Mouse (Mus musculus): ENCODE data around the gene Hist1h2bc. TPM values are rescaled to one million over a fixed set of nuclear protein-coding genes. Genes with fewer than 3 reads are reported as not detected.
"Not testable (repeated sequence)": the region's sequence is repeated elsewhere in the genome, so short reads cannot be mapped to it uniquely, and the experiment has no call there.

Hist1h2bc gene
- total and polyA plus RNA-seq, 3 experiments, result 143 to 308 (median 210) TPM

- DNase-seq, result no peak
These were observed 15.8 kb downstream of the Hist1h2bc start for GRCm38 (mm10) chr13:23699767-23700166.

DNA sequence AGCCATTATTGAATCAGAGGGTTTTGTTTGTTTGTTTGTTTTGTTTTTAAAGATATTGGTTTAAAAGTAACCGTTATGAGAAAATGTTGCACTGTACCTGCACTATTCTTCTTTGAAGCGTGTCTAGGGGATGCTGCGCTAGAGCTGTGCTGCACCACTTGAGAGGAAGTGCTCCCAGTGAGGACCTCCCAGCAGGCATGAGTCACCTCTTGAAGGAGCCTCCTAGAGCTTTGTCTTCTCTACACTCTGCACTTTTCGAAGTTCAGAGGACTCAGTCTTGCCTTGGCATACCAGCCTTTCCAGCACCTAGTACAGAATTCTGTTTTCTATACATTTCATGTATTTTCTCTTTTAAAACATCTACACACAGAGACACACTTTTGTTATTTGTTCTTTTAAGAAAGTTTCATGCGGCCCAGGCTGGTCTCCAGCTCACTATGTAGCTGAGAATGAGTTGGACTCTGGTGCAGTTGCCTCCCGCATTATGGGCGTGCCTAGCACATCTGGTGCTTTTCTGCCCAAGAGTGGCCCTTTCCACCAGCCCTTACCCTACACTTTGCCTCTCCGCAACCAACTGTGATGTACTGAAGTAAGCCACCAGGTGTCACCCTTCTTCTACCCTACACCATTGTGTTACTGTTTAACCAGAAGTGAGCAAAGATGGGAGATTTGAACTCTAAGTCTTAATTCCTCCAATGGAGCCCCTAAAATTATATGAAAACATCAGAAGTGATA lies 17.0 kb downstream of the Hist1h2bc start:
- peak; percentile 81 for DNase-seq

DNA sequence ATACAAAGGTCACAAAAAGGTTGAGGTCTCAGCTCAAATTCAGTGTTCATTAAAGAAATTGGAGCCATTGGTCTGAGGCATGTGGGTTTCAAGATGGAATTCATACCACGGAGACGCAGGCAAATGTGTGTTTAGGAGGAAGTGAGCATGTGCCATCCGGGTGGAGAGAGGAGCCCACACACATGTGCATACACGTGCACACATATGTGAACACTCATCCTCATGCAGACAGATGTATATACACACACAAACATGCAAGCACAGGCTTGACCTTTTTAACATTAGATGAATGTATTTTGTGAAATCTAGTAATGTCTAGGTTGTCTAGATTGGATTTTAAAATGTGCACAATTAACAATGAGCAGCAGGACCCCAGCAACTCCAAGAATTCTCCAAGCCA lies 18.2 kb downstream of the Hist1h2bc start:
- DNase-seq, result no peak

DNA sequence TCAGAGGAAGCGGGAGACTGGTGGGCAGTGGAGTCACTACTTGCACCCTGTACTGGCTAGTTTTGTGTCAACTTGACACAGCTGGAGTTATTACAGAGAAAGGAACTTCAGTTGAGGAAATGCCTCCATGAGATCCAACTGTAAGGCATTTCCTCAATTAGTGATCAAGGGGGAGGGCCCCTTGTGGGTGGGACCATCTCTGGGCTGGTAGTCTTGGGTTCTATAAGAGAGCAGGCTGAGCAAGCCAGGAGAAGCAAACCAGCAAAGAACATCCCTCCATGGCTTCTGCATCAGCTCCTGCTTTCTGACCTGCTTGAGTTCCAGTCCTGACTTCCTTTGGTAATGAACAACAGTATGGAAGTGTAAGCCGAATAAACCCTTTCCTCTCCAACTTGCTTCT lies 18.8 kb downstream of the Hist1h2bc start:
- DNase-seq, result not testable (repeated sequence)

GRCm38 (mm10) chr13:23705751-23706356 lies 21.9 kb downstream of the Hist1h2bc start:
- DNase-seq, result no peak

- DNase-seq, result no peak
These were observed 22.8 kb downstream of the Hist1h2bc start for GRCm38 (mm10) chr13:23706771-23707170.

DNA sequence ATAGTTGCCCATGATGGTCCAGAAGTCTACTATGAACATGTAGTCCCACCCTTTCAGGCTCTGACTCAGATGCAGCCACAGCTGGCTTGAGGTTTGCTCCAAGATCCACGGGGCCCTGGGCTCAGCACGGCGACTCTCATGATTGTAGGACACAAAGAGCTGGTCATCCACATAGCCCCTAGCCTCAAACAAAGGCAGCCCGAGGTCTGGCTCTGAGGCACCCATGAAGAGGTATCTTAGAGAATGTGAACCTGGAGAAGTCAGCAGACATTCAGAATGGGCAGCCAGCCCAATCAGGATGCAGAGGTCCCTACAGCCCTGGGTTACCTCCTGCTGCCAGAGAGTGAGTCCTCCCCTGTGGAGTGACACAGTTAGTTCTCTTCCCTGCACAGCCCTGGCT lies 24.0 kb downstream of the Hist1h2bc start:
- no peak for DNase-seq

GRCm38 (mm10) chr13:23708654-23709053 lies 24.7 kb downstream of the Hist1h2bc start:
- DNase-seq, result no peak

DNA sequence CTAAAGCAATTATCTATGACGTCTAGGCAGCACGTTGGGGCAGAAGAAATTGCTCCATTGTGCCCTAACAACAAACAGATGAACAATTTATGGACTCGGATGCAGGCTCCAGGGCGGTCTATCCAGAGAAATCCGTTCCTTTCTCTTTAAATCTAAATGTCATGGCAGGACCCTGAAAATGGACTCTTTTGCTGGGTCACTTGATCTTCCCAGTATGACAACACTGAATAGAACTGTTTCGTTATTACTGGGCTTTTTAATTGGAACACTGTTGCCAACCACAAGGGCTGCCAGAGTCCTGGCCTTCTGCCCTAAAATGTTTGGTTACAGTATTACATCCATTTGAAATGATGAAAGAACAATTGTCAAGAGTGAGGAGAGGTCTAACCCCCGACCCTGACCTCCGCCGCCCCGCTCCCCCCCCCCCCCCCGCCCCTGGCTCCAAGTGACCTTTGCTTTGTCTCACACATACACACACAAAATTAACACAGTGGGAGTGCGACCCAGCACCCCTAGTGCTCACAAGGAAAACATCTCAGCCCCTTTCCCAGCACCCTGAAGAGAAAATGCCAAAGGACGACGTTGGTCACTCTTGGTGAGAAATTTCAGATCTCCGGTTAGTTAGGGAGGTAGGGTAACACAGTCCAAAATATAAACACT lies 25.8 kb downstream of the Hist1h2bc start:
- peak; percentile 47 for DNase-seq

DNA sequence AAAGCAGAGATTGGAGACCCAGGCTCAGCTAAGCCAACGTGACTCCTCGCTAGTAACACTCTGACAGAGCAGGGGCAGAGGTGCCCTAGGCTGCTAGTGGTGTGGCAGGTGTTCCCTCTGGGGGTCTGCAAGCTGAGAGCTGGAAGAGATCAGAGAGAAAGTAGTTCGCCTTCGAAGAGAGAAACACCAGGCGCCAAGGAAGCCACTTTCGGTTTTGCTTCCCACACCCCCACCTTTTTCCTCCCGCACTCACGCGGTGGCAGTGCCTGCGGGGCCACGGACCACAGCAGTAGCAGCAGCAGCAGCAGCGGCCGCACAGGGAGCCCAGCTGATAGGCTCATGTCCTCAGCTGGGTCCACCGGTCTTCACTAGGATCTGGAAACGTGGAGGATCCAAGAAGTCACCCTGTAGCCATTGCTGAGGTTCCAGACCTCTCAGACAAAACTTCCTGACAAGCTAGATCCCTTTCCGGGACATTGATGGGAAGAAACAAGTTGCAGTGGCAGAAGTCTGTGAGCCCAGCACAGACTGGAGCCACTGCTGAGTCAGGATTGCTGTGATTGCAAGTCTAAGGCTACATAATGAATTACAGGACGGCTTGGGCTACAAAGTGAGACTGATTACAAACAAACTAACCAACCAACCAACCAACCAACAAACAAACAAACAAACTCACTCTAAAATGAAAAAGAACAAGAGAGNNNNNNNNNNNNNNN lies 26.5 kb downstream of the Hist1h2bc start, which contains the start of gene Hfe:
Hfe (minus strand) TSS at position 481 of the 716 bp plus-strand sequence.
- peak; percentile 83 for DNase-seq

DNA sequence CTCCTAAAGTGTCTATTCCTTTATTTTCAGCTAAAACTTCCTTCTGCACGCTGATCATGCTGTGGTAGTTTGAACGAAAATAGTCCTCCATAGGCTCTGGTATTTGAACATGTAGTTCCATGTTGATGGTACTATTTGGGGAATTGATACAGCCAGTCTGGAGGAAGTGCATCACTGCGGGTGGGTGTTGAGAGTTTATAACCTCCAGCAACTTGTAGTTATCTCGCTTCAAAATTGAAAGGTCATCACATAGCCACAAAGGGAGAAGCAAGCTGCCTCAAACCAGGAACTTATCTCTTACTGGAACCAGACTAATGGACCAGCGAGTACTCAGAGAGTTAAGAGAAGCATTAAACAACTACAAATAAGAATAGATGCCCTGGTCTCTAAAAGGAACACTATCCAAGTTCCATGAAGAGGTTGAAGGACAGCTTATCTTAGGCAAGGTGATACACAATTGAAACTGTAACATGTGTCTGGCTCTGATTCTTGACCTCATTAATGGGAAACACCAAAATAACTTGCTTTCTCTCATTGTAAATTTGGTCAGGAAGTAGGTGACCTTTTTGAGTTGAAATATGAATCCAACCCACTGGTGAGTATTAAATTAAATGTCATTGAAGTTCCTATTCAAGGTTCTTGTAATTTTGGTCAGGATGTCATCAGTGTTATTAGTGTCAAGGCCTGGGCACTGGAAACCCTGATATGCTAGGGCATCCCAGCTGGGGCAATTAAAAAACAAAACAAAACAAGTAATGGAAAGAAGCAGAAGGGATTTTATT lies 32.5 kb downstream of the Hist1h2bc start:
- no peak for DNase-seq

GRCm38 (mm10) chr13:23717176-23717575 lies 33.2 kb downstream of the Hist1h2bc start:
- no peak for DNase-seq

GRCm38 (mm10) chr13:23717593-23718245 lies 33.7 kb downstream of the Hist1h2bc start:
- not testable (repeated sequence) for DNase-seq

GRCm38 (mm10) chr13:23724239-23724638 lies 40.2 kb downstream of the Hist1h2bc start:
- DNase-seq, result no peak

- DNase-seq, result no peak
These were observed 41.2 kb downstream of the Hist1h2bc start for GRCm38 (mm10) chr13:23725213-23725612.

- DNase-seq, result no peak
These were observed 44.6 kb downstream of the Hist1h2bc start for GRCm38 (mm10) chr13:23728472-23729191.

- DNase-seq, result no peak
These were observed 45.2 kb downstream of the Hist1h2bc start for GRCm38 (mm10) chr13:23729192-23729525.

DNA sequence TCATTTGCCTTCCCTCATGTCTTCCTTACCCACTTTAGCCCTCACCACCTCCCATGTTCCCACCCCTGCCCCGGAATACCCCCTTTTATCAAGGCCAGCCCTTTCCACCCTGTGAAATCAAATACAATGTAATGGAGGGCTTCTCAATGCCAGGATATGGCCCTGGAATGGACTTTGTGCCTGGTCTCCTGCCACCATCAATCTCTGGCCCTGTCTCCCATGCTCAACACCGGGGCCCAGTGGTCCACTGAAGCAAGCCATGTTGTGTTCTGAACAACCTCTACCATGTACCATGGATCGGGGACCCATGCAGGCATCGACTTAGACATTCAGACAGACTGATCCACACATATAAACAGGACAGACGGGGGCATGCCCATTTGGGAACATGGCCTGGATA lies 45.7 kb downstream of the Hist1h2bc start:
- DNase-seq, result no peak

- peak; percentile 63 for DNase-seq
These were observed 46.5 kb downstream of the Hist1h2bc start for GRCm38 (mm10) chr13:23730479-23730878.

- DNase-seq, result peak; percentile 41
These were observed 48.3 kb downstream of the Hist1h2bc start for GRCm38 (mm10) chr13:23732156-23732804.

Data from adrenal gland, adult 2 months (tissue).